Mouse (Mus musculus) right cerebral cortex, adult 2 months (tissue): Measurements from ENCODE around the gene Adora1.

Experiments
- DNase-seq, 2 experiments: peaks; one replicate each; pipeline ENCODE4 v3.0.0; 2021 to 2022; ENCODE audit warnings: low spot score in 2 of 2

The Adora1 gene

DNA sequence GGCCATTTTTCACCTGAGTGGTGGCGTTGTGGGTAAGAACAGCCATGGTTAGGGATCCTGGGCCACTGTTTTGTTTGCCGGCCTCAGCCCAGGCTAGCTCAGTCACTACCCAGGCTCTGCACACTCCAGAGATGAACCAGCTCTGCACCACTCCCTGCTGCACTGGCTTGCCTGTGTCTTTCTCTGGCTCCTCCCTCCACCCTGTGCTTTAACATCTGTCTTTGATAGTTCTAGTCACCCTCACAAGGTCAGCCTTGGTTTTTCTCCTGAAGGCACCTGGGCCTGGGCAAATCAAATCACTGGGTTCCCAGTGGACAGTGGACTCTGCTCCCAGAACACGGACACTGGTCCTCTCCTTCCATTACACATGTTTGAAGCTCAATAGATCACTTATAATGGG, 81.1 kb downstream of the Adora1 start:
- DNase-seq, result no peak

DNA sequence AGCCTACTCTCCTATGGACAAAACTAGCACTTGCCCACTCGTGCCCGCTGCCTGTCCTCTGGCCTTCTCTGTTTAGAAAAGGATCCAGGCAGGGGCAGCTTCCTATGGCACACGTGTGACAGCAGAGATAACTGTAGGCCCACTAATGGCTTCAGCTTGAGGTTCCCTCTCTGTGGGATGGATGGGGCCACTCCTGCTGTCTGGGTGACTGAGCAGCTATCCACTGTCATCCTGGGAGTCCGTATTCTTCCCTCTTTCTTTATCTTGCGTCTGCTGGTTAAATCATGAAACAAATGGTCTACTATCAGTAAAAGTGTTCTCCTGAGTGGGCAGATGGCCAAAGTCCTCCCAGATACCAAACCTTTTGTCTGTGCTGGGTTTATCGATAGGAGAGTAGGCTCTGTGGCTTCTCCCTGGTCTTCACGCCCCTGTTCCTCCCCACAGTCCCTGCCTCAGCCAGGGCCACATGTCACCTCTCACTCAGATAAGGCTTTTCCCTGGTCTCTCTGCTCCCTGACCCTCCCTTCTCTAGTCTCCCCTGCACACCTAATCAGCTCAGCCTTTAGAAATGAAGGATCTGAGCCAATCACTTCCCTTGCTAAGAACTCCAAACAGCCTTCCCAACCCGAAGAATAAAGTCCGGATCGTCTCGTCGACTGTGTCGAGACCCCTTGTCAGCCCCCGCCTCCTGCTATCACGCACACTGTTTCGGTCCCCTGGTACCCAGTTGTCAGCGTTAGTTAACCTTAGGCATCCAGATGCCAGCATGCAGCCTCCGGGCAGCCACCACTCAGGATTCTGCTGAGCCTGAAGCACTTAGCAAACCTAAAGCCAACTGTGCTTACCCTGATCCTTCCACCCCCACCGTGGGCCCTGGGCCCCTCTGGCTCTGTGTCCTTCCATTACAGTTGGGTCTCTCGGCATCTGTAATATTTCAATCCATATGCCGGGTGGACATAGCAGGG, 82.3 kb downstream of the Adora1 start:
- DNase-seq, result no peak

DNA sequence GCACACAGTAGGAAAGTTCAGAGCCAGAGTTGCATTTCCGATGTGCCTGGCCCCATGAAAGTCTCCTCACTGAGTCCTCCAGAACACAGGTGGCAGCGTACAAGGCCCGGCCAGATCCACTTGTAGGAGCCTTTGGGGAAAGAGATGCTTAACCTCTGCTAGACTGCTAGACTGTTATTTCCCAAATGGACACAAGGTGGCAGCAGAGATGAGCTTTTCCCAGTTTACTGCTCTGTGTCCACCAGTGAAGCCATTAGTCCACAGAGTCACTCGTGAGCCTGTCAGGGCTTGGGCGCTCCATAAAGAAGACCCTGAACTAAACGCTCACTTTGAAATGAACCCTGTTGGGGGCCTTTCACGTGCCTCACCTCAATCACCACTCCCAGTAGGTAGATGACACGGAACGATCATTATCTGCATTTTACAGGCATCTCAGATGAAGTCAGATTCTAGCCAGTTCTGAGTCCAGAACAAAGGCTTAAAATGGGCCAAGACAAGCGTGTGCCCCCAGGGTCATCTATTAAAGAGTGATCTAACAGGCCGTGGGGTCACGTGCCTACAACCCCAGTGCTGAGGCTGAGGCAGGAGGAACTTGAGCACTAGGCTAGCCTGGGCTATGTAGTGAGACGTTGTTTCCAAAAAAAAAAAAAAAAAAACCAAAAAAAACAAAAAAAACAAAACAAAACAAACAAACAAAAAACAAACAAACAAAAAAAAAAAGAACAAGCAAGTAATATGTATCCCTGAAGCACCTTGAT, 83.4 kb downstream of the Adora1 start:
- peak; percentile 84 to 90 for DNase-seq

DNA sequence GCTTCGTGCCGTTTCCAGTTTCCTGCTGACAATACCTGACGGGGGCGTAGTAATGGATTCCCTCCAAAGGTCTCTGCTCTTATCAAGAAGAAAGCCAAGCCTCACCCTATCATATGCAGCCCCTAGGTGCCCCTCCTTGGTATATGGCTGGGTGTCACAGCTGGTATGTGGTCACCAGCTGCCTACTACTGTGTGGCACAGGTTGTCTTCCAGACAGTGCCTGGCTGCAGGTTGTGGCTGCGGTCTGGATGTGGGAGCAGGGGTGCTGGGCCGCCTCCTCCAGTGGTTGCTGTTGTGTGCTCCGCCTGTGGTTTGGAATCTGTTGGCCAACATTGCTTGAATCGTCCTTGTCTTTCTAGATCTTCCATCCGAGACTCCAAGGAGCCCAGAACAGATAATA, 84.5 kb downstream of the Adora1 start:
- DNase-seq, result no peak

DNA sequence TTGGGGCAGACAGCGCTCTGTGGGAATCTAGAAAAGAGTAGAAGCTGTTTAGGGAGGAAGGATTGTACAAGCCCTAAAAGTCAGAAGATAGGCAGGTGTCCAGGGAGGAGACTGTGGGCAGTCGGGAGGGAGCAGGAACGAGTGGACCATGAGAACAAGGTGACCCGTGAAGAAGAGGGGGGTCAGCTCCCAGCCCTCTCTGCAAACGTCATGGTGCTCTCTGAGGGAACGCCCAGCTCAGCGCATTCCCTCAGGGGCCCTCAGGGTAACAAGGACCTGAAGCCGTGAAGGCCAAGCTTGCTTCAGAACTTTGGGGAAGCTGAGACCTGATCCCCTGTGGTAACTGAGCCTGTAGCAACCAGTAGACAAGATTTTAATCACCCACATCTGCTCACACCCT, 85.2 kb downstream of the Adora1 start:
- DNase-seq, result no peak
